22 mouse cellular contexts compared by ENCODE assay signal in the genomic region with DNA sequence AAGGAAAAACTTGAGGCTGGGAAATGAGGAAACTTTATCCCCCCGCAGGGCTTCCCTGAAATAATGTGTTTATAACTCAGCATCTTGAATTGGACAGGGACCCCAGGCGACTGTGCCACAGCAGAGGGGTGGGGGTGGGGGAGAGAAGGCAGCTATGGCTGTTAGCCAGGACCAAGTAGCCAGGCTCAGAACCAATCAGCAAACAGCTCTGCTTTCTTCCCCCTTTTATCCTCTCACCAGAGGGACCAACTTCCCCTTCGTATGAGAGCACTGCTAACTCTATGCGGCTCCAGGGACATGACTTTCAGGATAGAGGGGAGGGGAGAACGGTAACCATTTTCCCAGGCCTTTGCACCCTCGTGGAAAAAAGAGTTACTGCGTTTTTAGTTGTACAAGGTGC. TPM values are rescaled to one million over a fixed set of nuclear protein-coding genes. Genes with fewer than 3 reads are reported as not detected.
A peak's percentile ranks its signal among the peaks of the same experiment; 100 is the strongest.
DNase-seq lines count a peak whose midpoint lies in the region; ATAC-seq lines count a peak whose summit lies in the region.
"Had no signal": no experiment of that assay in that cellular context is flagged by ENCODE, and none has a peak within 500 bp of the region (broad histone marks: within the 10 kb centered on the region; RNA-seq: fewer than 3 reads in every experiment).

No protein-coding gene starts in this region.

- peak; percentile 57 for ATAC-seq in hindbrain, embryonic 16.5 days
- ATAC-seq in midbrain, embryonic 13.5 days: peak; percentile 27; the same call in 1 of the 2 replicates
- ATAC-seq in midbrain, embryonic 15.5 days (replicated peaks): no peak
- peak; percentile 33 to 46; a peak in 3 of 4 replicates for ATAC-seq in hematopoietic stem cell, adult 5-6 weeks (replicated peaks in 1 of 2; ENCODE audit: insufficient read depth in 1 of 2, low FRiP score in 2 of 2, low TSS enrichment in 1 of 2, low read depth in 1 of 2, poor library complexity in 2 of 2, severe bottlenecking in 2 of 2)
- ATAC-seq in megakaryocyte progenitor cell, adult 5-6 weeks (replicated peaks; ENCODE audit: poor library complexity): peak; percentile 58

- no peaks in the 10 kb centered on the region for H3K9me3 ChIP-seq in hindbrain, embryonic 16.5 days (ENCODE audit: control insufficient read depth, low read length)
- no peaks in the 10 kb centered on the region for H3K9me3 ChIP-seq in hindbrain, embryonic 10.5 days
- no peaks in the 10 kb centered on the region for H3K9me3 ChIP-seq in midbrain, embryonic 13.5 days
- H3K9me3 ChIP-seq in midbrain, embryonic 15.5 days: no peaks in the 10 kb centered on the region
- H3K9me3 ChIP-seq: heart, embryonic 10.5 days; liver, embryonic 15.5 days; neural tube, embryonic 13.5 days had no signal

- no peak overlapping the region for H3K9ac ChIP-seq in hindbrain, embryonic 16.5 days (ENCODE audit: low read depth, low read length)
- 0 out of 2 replicates have a peak overlapping the region, but pooled peaks have one; percentile 19 for H3K9ac ChIP-seq in midbrain, embryonic 13.5 days (replicated peaks)
- no peak overlapping the region for H3K9ac ChIP-seq in midbrain, embryonic 15.5 days
- H3K9ac ChIP-seq: liver, embryonic 15.5 days; neural tube, embryonic 13.5 days had no signal

- peaks cover 6% of the 10 kb centered on the region; the same call in 1 of the 2 replicates for H3K4me1 ChIP-seq in hindbrain, embryonic 16.5 days (ENCODE audit: control insufficient read depth, insufficient read depth, low read depth, low read length)
- H3K4me1 ChIP-seq in hindbrain, embryonic 10.5 days (replicated peaks): peaks cover 8% of the 10 kb centered on the region
- H3K4me1 ChIP-seq in midbrain, embryonic 13.5 days (replicated peaks): peaks cover 8% of the 10 kb centered on the region
- peaks cover 10% of the 10 kb centered on the region for H3K4me1 ChIP-seq in midbrain, embryonic 15.5 days
- H3K4me1 ChIP-seq: liver, embryonic 15.5 days had no signal

- H3K27me3 ChIP-seq in hindbrain, embryonic 16.5 days (replicated peaks; ENCODE audit: control insufficient read depth, insufficient read depth, low read length): no peaks in the 10 kb centered on the region
- no peaks in the 10 kb centered on the region for H3K27me3 ChIP-seq in hindbrain, embryonic 10.5 days (ENCODE audit: insufficient read depth, poor library complexity, severe bottlenecking)
- H3K27me3 ChIP-seq in midbrain, embryonic 13.5 days: no peaks in the 10 kb centered on the region
- no peaks in the 10 kb centered on the region for H3K27me3 ChIP-seq in midbrain, embryonic 15.5 days (replicated peaks)
- H3K27me3 ChIP-seq: liver, embryonic 15.5 days; neural tube, embryonic 13.5 days had no signal

- WGBS in hindbrain, embryonic 16.5 days: 40% methylated on average over 7 of the region's 7 CpGs
- WGBS in hindbrain, embryonic 10.5 days: 63% methylated on average over 7 of the region's 7 CpGs
- WGBS in midbrain, embryonic 13.5 days: 54% methylated on average over 7 of the region's 7 CpGs
- 43% methylated on average over 7 of the region's 7 CpGs for WGBS in midbrain, embryonic 15.5 days

- H3K4me2 ChIP-seq in hindbrain, embryonic 16.5 days (ENCODE audit: low read length): no peak overlapping the region
- H3K4me2 ChIP-seq in midbrain, embryonic 13.5 days (replicated peaks): no peak overlapping the region
- H3K4me2 ChIP-seq in midbrain, embryonic 15.5 days: no peak overlapping the region
- H3K4me2 ChIP-seq: liver, embryonic 15.5 days; midbrain, embryonic 11.5 days; neural tube, embryonic 13.5 days had no signal

- no peak for DNase-seq in hindbrain, embryonic 10.5 days (ENCODE audit: low spot score)
- no peak for DNase-seq in kidney, adult 9 months
- DNase-seq: adrenal gland, adult 2 months; cerebellum, adult 11-12 months; cerebellum, postnatal 10 days; gastrocnemius, adult 2 months; heart, postnatal 4 days; kidney, adult 2 months; kidney, postnatal 10 days; liver; lung, postnatal 36 days had no signal

- H3K36me3 ChIP-seq in hindbrain, embryonic 16.5 days (ENCODE audit: control insufficient read depth, insufficient read depth, low read length): no peaks in the 10 kb centered on the region
- H3K36me3 ChIP-seq in hindbrain, embryonic 10.5 days: no peaks in the 10 kb centered on the region
- no peaks in the 10 kb centered on the region for H3K36me3 ChIP-seq in midbrain, embryonic 13.5 days
- H3K36me3 ChIP-seq in midbrain, embryonic 15.5 days (replicated peaks): no peaks in the 10 kb centered on the region
- H3K36me3 ChIP-seq: liver, embryonic 15.5 days; neural tube, embryonic 13.5 days had no signal

- no peak overlapping the region for H3K4me3 ChIP-seq in hindbrain, embryonic 16.5 days (ENCODE audit: low read length)
- no peak overlapping the region for H3K4me3 ChIP-seq in hindbrain, embryonic 10.5 days
- no peak overlapping the region for H3K4me3 ChIP-seq in midbrain, embryonic 13.5 days (replicated peaks)
- no peak overlapping the region for H3K4me3 ChIP-seq in midbrain, embryonic 15.5 days
- H3K4me3 ChIP-seq: gastrocnemius, adult 2 months; heart, embryonic 10.5 days; liver, embryonic 15.5 days; neural tube, embryonic 13.5 days had no signal

- no peak overlapping the region; the same call in 1 of the 2 replicates for H3K27ac ChIP-seq in hindbrain, embryonic 16.5 days (ENCODE audit: low read depth, low read length)
- H3K27ac ChIP-seq in hindbrain, embryonic 10.5 days: no peak overlapping the region
- H3K27ac ChIP-seq in midbrain, embryonic 13.5 days: no peak overlapping the region
- H3K27ac ChIP-seq in midbrain, embryonic 15.5 days: no peak overlapping the region
- H3K27ac ChIP-seq: gastrocnemius, adult 2 months; heart, embryonic 10.5 days; liver, embryonic 15.5 days; neural tube, embryonic 13.5 days had no signal

RNA-seq across cellular contexts. Expression of a gene that starts 42.0 kb away (rescaled TPM):
- polyA plus RNA-seq in hindbrain, embryonic 16.5 days (2015; fragmentation: Nextera tagmentation; extraction: Ambion mirVana): 27.2 and 30.8 TPM in 2 replicates
- polyA plus RNA-seq in hindbrain, embryonic 10.5 days (2016; fragmentation: Nextera tagmentation; extraction: Ambion mirVana): 6.0 and 6.6 TPM in 2 replicates
- 15.1 and 16.5 TPM in 2 replicates for polyA plus RNA-seq in midbrain, embryonic 13.5 days (2015; fragmentation: Nextera tagmentation; extraction: Ambion mirVana)
- 27.2 and 31.8 TPM in 2 replicates for polyA plus RNA-seq in midbrain, embryonic 15.5 days (2015; fragmentation: Nextera tagmentation; extraction: Ambion mirVana)
- 28.2 and 31.4 TPM in 2 replicates for total RNA-seq in hematopoietic stem cell, adult 5-6 weeks (2017)
- total RNA-seq in megakaryocyte progenitor cell, adult 5-6 weeks (2015): 17.0 and 18.6 TPM in 2 replicates
- total RNA-seq in megakaryocyte progenitor cell, adult 5-6 weeks (2017): 18.7 and 21.8 TPM in 2 replicates
- total RNA-seq: MEL had no signal
- polyA plus RNA-seq: C2C12 had no signal
